Mouse (Mus musculus) lung, postnatal 0 days (tissue): ENCODE data around the gene Tpx2. TPM values are rescaled to one million over a fixed set of nuclear protein-coding genes. Genes with fewer than 3 reads are reported as not detected.

Experiments
- ATAC-seq: fragments of 200-750 bp; cut with Nextera tagmentation; 2 replicates; pipeline ENCODE4 v1.8.0; 2017; ENCODE audit warnings: moderate library complexity
- DNase-seq: peaks from one replicate; pipeline ENCODE4 v3.0.0-alpha.2; 2016; ENCODE audit warnings: low spot score
- H3K27ac ChIP-seq: fragments of 300-500 bp; sonication (generic); 2 replicates; pipeline ENCODE4 v1.5.1; 2014; ENCODE audit warnings: antibody characterized with exemption, mild to moderate bottlenecking, low read length, mixed read lengths
- H3K27me3 ChIP-seq: fragments of 300-500 bp; sonication (generic); replicated peaks from 2 replicates; pipeline ENCODE4 v1.6.1; 2014; ENCODE audit warnings: low read length, mixed read lengths; ENCODE audit not compliant: insufficient read depth
- H3K36me3 ChIP-seq: fragments of 300-500 bp; sonication (generic); 2 replicates; pipeline ENCODE4 v1.6.1; 2014; ENCODE audit warnings: low read length, mixed read lengths; ENCODE audit not compliant: insufficient read depth
- H3K4me1 ChIP-seq: fragments of 300-500 bp; sonication (generic); 2 replicates; pipeline ENCODE4 v1.6.1; 2014; ENCODE audit warnings: antibody characterized with exemption, low read depth, low read length, mixed read lengths; ENCODE audit not compliant: insufficient read depth
- H3K4me2 ChIP-seq: fragments of 300-500 bp; sonication (generic); replicated peaks from 2 replicates; pipeline ENCODE4 v1.6.1; 2014; ENCODE audit warnings: low read depth, mild to moderate bottlenecking, low read length, moderate library complexity, mixed read lengths
- H3K4me3 ChIP-seq: fragments of 300-500 bp; sonication (generic); 2 replicates; pipeline ENCODE4 v1.5.1; 2014; ENCODE audit warnings: low read depth, low read length
- H3K9ac ChIP-seq: fragments of 300-500 bp; sonication (generic); replicated peaks from 2 replicates; pipeline ENCODE4 v1.6.1; 2014; ENCODE audit warnings: low read depth, mild to moderate bottlenecking
- H3K9me3 ChIP-seq: fragments of 300-500 bp; sonication (generic); 2 replicates; pipeline ENCODE4 v1.6.1; 2016; ENCODE audit warnings: low read length, mixed read lengths
- CTCF ChIP-seq: IDR thresholded peaks from 2 replicates; pipeline ENCODE4 v1.5.1; 2016; ENCODE audit warnings: antibody characterized with exemption, mild to moderate bottlenecking
- EP300 ChIP-seq: IDR thresholded peaks from 2 replicates; pipeline ENCODE4 v1.6.1; 2016; ENCODE audit warnings: antibody characterized with exemption, mild to moderate bottlenecking, control low read depth
- WGBS: fragments of 180-500 bp; shearing (Covaris S2); extraction: QIAGEN DNeasy Blood & Tissue Kit; methylation state at CpG from one replicate; pipeline ENCODE4 v1.1.7; 2014; 5-methylcytosine and 5-hydroxymethylcytosine counted together
- polyA plus RNA-seq: library from polyadenylated mRNA; unstranded; fragments of >200 nt; fragmentation: Nextera tagmentation; extraction: Ambion mirVana; gene quantifications from 2 replicates; pipeline ENCODE4 v1.2.1, GENCODE M21; 2015

The Tpx2 gene
- polyA plus RNA-seq, 1 experiment from 2014 or later, result 3.1 TPM

GRCm38 (mm10) chr2:152828532-152828931, 19.2 kb upstream of the Tpx2 start:
- no peak for ATAC-seq

GRCm38 (mm10) chr2:152829367-152829881, 18.3 kb upstream of the Tpx2 start:
- WGBS, result 46% methylated on average over 23 of the region's 23 CpGs
- no peaks in the 10 kb centered on the region for H3K9me3 ChIP-seq
- H3K36me3 ChIP-seq, result no peaks in the 10 kb centered on the region; the same call in 1 of the 2 replicates
- ATAC-seq (no peak), DNase-seq (peak; percentile 42)
- peaks cover 37% of the 10 kb centered on the region for H3K4me1 ChIP-seq
- no peaks in the 10 kb centered on the region for H3K27me3 ChIP-seq
- peak overlapping the region; percentile 99 for H3K27ac ChIP-seq
- H3K9ac ChIP-seq, result peak overlapping the region; percentile 87
- TF ChIP-seq CTCF (no peak), EP300 (0 out of 2 replicates have a peak, but pooled peaks have one; percentile 16)
- peak overlapping the region; percentile 70 for H3K4me3 ChIP-seq
- peak overlapping the region; percentile 78 for H3K4me2 ChIP-seq

More at GRCm38 (mm10) chr2:152828532-152828931, 19.2 kb upstream of the Tpx2 start:
- H3K9ac ChIP-seq, result peak overlapping the region; percentile 87
- WGBS, result 0% methylated on average over 1 of the region's 1 CpGs
- no peaks in the 10 kb centered on the region for H3K9me3 ChIP-seq
- no peaks in the 10 kb centered on the region; the same call in 1 of the 2 replicates for H3K36me3 ChIP-seq
- peak; percentile 26 for DNase-seq
- no peaks in the 10 kb centered on the region for H3K27me3 ChIP-seq
- H3K27ac ChIP-seq, result peak overlapping the region; percentile 99
- peak overlapping the region; percentile 78 for H3K4me2 ChIP-seq
- TF ChIP-seq EP300 (no peak), CTCF (no peak)
- H3K4me3 ChIP-seq, result peak overlapping the region; percentile 70
- H3K4me1 ChIP-seq, result peaks cover 42% of the 10 kb centered on the region

GRCm38 (mm10) chr2:152830021-152830921, 17.5 kb upstream of the Tpx2 start:
- Histone ChIP-seq H3K9me3 (no peaks in the 10 kb centered on the region), H3K9ac (peak overlapping the region; percentile 87), H3K4me2 (peak overlapping the region; percentile 78), H3K27me3 (no peaks in the 10 kb centered on the region), H3K4me3 (peak overlapping the region; percentile 70), H3K36me3 (no peaks in the 10 kb centered on the region; the same call in 1 of the 2 replicates), H3K4me1 (peaks cover 30% of the 10 kb centered on the region), H3K27ac (peak overlapping the region; percentile 99)
- TF ChIP-seq CTCF, result peak; percentile 85
- peak; percentile 72; the same call in 1 of the 2 replicates for TF ChIP-seq EP300
- 2% methylated on average over 31 of the region's 31 CpGs for WGBS
- DNase-seq, result peak; percentile 97
- ATAC-seq, result peak; percentile 85

- TF ChIP-seq EP300 (no peak), CTCF (peak; percentile 97)
- DNase-seq, result peak; percentile 98
- 1% methylated on average over 69 of the region's 74 CpGs for WGBS
These were observed 16.5 kb upstream of the Tpx2 start, which contains the start of gene Bcl2l1 for GRCm38 (mm10) chr2:152831019-152831878. Gene Bcl2l1 (minus strand): TSS chr2:152831728.

GRCm38 (mm10) chr2:152839256-152839655, 8.5 kb upstream of the Tpx2 start:
- Histone ChIP-seq H3K4me3 (no peak overlapping the region), H3K36me3 (no peaks in the 10 kb centered on the region), H3K27ac (no peak overlapping the region), H3K9me3 (no peaks in the 10 kb centered on the region), H3K4me2 (no peak overlapping the region), H3K9ac (no peak overlapping the region), H3K27me3 (no peaks in the 10 kb centered on the region), H3K4me1 (no peaks in the 10 kb centered on the region)
- 44% methylated on average over 2 of the region's 2 CpGs for WGBS
- TF ChIP-seq CTCF (no peak), EP300 (no peak)
- ATAC-seq, result no peak
- no peak for DNase-seq

More at GRCm38 (mm10) chr2:152831019-152831878, 16.5 kb upstream of the Tpx2 start, which contains the start of gene Bcl2l1:
- Histone ChIP-seq H3K27me3 (no peaks in the 10 kb centered on the region), H3K36me3 (no peaks in the 10 kb centered on the region), H3K4me1 (peaks cover 20% of the 10 kb centered on the region), H3K9ac (peak within 1 kb of the TSS; percentile 87), H3K4me2 (peak within 1 kb of the TSS; percentile 78), H3K4me3 (peak within 1 kb of the TSS; percentile 70), H3K9me3 (no peaks in the 10 kb centered on the region), H3K27ac (peak within 1 kb of the TSS; percentile 99)
- peak; percentile 92 for ATAC-seq
